Mouse (Mus musculus): Measurements from ENCODE around the gene Ccdc71l. TPM values are rescaled to one million over a fixed set of nuclear protein-coding genes. Genes with fewer than 3 reads are reported as not detected.
A peak's percentile ranks its signal among the peaks of the same experiment; 100 is the strongest.

Gene Ccdc71l
- 8.8 and 19.6 TPM in 2 replicates for total RNA-seq (2014; rRNA removed; ENCODE audit: low replicate concordance)
- 1.9 and 2.0 TPM in 2 replicates for polyA plus RNA-seq (2015; fragmentation: Nextera tagmentation; extraction: Ambion mirVana)

- H3K4me3 ChIP-seq (ENCODE audit: low read depth, low read length), result peak within 1 kb of the TSS; percentile 79
- ATAC-seq (ENCODE audit: insufficient read depth, low read depth), result peak; percentile 80
- peak within 1 kb of the TSS; percentile 90 for H3K9ac ChIP-seq (replicated peaks; ENCODE audit: low read depth, low read length)
- H3K4me1 ChIP-seq (ENCODE audit: control insufficient read depth, insufficient read depth), result peaks cover 20% of the 10 kb centered on the region
- H3K36me3 ChIP-seq (replicated peaks; ENCODE audit: control insufficient read depth, insufficient read depth, low read length), result no peaks in the 10 kb centered on the region
- H3K9me3 ChIP-seq (replicated peaks; ENCODE audit: control insufficient read depth, low read length), result no peaks in the 10 kb centered on the region
- DNase-seq (ENCODE audit: low spot score), result peak; percentile 76
- H3K27ac ChIP-seq (ENCODE audit: low read depth), result peak within 1 kb of the TSS; percentile 94
- H3K27me3 ChIP-seq (ENCODE audit: control insufficient read depth, insufficient read depth, low read length), result no peaks in the 10 kb centered on the region
- under 1% methylated on average over 69 of the region's 78 CpGs for WGBS
- H3K4me2 ChIP-seq (ENCODE audit: low read depth, low read length), result peak within 1 kb of the TSS; percentile 74
- no peak for TF ChIP-seq CTCF (IDR thresholded peaks at IDR 0.05; ENCODE audit: low read depth)
- no peak for TF ChIP-seq EP300 (IDR thresholded peaks at IDR 0.05; ENCODE audit: low read depth)
Measured at GRCm38 (mm10) chr12:32378528-32379295, at the start of gene Ccdc71l. TSS of gene Ccdc71l (plus strand) at chr12:32378704.

- no peak overlapping the region for H3K27ac ChIP-seq (ENCODE audit: low read depth)
- no peaks in the 10 kb centered on the region for H3K27me3 ChIP-seq (ENCODE audit: control insufficient read depth, insufficient read depth, low read length)
- DNase-seq (ENCODE audit: low spot score) (no peak), ATAC-seq (ENCODE audit: insufficient read depth, low read depth) (no peak)
- 56% methylated on average over 1 of the region's 1 CpGs for WGBS
- H3K4me3 ChIP-seq (ENCODE audit: low read depth, low read length), result no peak overlapping the region
- no peak overlapping the region for H3K4me2 ChIP-seq (ENCODE audit: low read depth, low read length)
- H3K4me1 ChIP-seq (ENCODE audit: control insufficient read depth, insufficient read depth), result no peaks in the 10 kb centered on the region
- H3K36me3 ChIP-seq (replicated peaks; ENCODE audit: control insufficient read depth, insufficient read depth, low read length), result no peaks in the 10 kb centered on the region
- H3K9ac ChIP-seq (replicated peaks; ENCODE audit: low read depth, low read length), result no peak overlapping the region
- no peaks in the 10 kb centered on the region for H3K9me3 ChIP-seq (replicated peaks; ENCODE audit: control insufficient read depth, low read length)
- TF ChIP-seq CTCF (IDR thresholded peaks at IDR 0.05; ENCODE audit: low read depth), result no peak
- no peak for TF ChIP-seq EP300 (IDR thresholded peaks at IDR 0.05; ENCODE audit: low read depth)
Measured at GRCm38 (mm10) chr12:32339078-32339477, 39.4 kb upstream of the Ccdc71l start.

- Histone ChIP-seq H3K27ac (ENCODE audit: low read depth) (no peak overlapping the region), H3K4me2 (ENCODE audit: low read depth, low read length) (no peak overlapping the region), H3K27me3 (ENCODE audit: control insufficient read depth, insufficient read depth, low read length) (no peaks in the 10 kb centered on the region), H3K9me3 (replicated peaks; ENCODE audit: control insufficient read depth, low read length) (no peaks in the 10 kb centered on the region), H3K9ac (replicated peaks; ENCODE audit: low read depth, low read length) (no peak overlapping the region), H3K4me3 (ENCODE audit: low read depth, low read length) (no peak overlapping the region), H3K36me3 (replicated peaks; ENCODE audit: control insufficient read depth, insufficient read depth, low read length) (no peaks in the 10 kb centered on the region), H3K4me1 (ENCODE audit: control insufficient read depth, insufficient read depth) (no peaks in the 10 kb centered on the region)
- 63% methylated on average over 1 of the region's 1 CpGs for WGBS
- no peak for DNase-seq (ENCODE audit: low spot score)
- TF ChIP-seq EP300 (IDR thresholded peaks at IDR 0.05; ENCODE audit: low read depth) (no peak), CTCF (IDR thresholded peaks at IDR 0.05; ENCODE audit: low read depth) (no peak)
- ATAC-seq (ENCODE audit: insufficient read depth, low read depth), result no peak
Measured at GRCm38 (mm10) chr12:32343487-32343886, 35.0 kb upstream of the Ccdc71l start.

- H3K27me3 ChIP-seq (ENCODE audit: control insufficient read depth, insufficient read depth, low read length), result no peaks in the 10 kb centered on the region
- no peak overlapping the region for H3K4me3 ChIP-seq (ENCODE audit: low read depth, low read length)
- H3K27ac ChIP-seq (ENCODE audit: low read depth), result no peak overlapping the region
- no peaks in the 10 kb centered on the region for H3K9me3 ChIP-seq (replicated peaks; ENCODE audit: control insufficient read depth, low read length)
- 73% methylated on average over 4 of the region's 4 CpGs for WGBS
- ATAC-seq (ENCODE audit: insufficient read depth, low read depth), result no peak
- H3K4me1 ChIP-seq (ENCODE audit: control insufficient read depth, insufficient read depth), result no peaks in the 10 kb centered on the region
- no peak overlapping the region for H3K4me2 ChIP-seq (ENCODE audit: low read depth, low read length)
- TF ChIP-seq EP300 (IDR thresholded peaks at IDR 0.05; ENCODE audit: low read depth) (no peak), CTCF (IDR thresholded peaks at IDR 0.05; ENCODE audit: low read depth) (no peak)
- no peak for DNase-seq (ENCODE audit: low spot score)
- H3K9ac ChIP-seq (replicated peaks; ENCODE audit: low read depth, low read length), result no peak overlapping the region
- no peaks in the 10 kb centered on the region for H3K36me3 ChIP-seq (replicated peaks; ENCODE audit: control insufficient read depth, insufficient read depth, low read length)
Measured at GRCm38 (mm10) chr12:32346121-32346520, 32.4 kb upstream of the Ccdc71l start.

GRCm38 (mm10) chr12:32348493-32348892, 30.0 kb upstream of the Ccdc71l start:
- ATAC-seq (ENCODE audit: insufficient read depth, low read depth) (no peak), DNase-seq (ENCODE audit: low spot score) (no peak)
- Histone ChIP-seq H3K4me3 (ENCODE audit: low read depth, low read length) (no peak overlapping the region), H3K27ac (ENCODE audit: low read depth) (no peak overlapping the region), H3K4me2 (ENCODE audit: low read depth, low read length) (no peak overlapping the region), H3K9ac (replicated peaks; ENCODE audit: low read depth, low read length) (no peak overlapping the region), H3K27me3 (ENCODE audit: control insufficient read depth, insufficient read depth, low read length) (no peaks in the 10 kb centered on the region), H3K9me3 (replicated peaks; ENCODE audit: control insufficient read depth, low read length) (no peaks in the 10 kb centered on the region), H3K36me3 (replicated peaks; ENCODE audit: control insufficient read depth, insufficient read depth, low read length) (no peaks in the 10 kb centered on the region), H3K4me1 (ENCODE audit: control insufficient read depth, insufficient read depth) (no peaks in the 10 kb centered on the region)
- TF ChIP-seq EP300 (IDR thresholded peaks at IDR 0.05; ENCODE audit: low read depth), result no peak
- no peak for TF ChIP-seq CTCF (IDR thresholded peaks at IDR 0.05; ENCODE audit: low read depth)
- 73% methylated on average over 3 of the region's 3 CpGs for WGBS

Measured in heart, postnatal 0 days (tissue).